Mouse (Mus musculus) MEL (cell line): ENCODE measurements at regions not wholly inside any gene's neighbourhood (a gene's known extent, or its start where the extent isn't known, plus 50 kb on each side); places are given as distances from the start of the nearest gene placed in this dataset.

Experiments
- DNase-seq: peaks from one replicate; pipeline ENCODE4 v3.0.0; 2011; ENCODE audit warnings: low read depth, low spot score
- H3K27ac ChIP-seq: 2 replicates; pipeline ENCODE4 v1.5.1; 2012; ENCODE audit warnings: low read depth, mild to moderate bottlenecking, control low read depth, low read length, moderate library complexity; ENCODE audit not compliant: control insufficient read depth
- H3K27me3 ChIP-seq, 2 experiments: fragments of 150-350 bp in 1 of 2; sonication (generic) in 1 of 2; 2 replicates each; pipeline ENCODE4 v1.6.1; 2012; ENCODE audit warnings: low read length in 2 of 2, mild to moderate bottlenecking in 2 of 2, improper control_type of control experiment in 1 of 2, moderate library complexity in 1 of 2; ENCODE audit not compliant: insufficient read depth in 2 of 2, control insufficient read depth in 1 of 2
- H3K36me3 ChIP-seq, 2 experiments: 2 replicates each; pipeline ENCODE4 v1.6.1; 2012 to 2014; ENCODE audit warnings: low read length in 2 of 2, improper control_type of control experiment in 1 of 2, inconsistent platforms in 1 of 2, mild to moderate bottlenecking in 1 of 2; ENCODE audit not compliant: insufficient read depth in 2 of 2, control insufficient read depth in 1 of 2
- H3K4me1 ChIP-seq, 2 experiments: fragments of 150-350 bp in 1 of 2; sonication (generic) in 1 of 2; 2 replicates each; pipeline ENCODE4 v1.6.1; 2012; ENCODE audit warnings: low read length in 2 of 2, improper control_type of control experiment in 1 of 2, mild to moderate bottlenecking in 1 of 2; ENCODE audit not compliant: insufficient read depth in 2 of 2, control insufficient read depth in 1 of 2
- H3K4me3 ChIP-seq, 2 experiments: fragments of 150-350 bp in 1 of 2; sonication (generic) in 1 of 2; 2 replicates each; pipeline ENCODE4 v1.5.1; 2012; ENCODE audit warnings: low read depth in 2 of 2, low read length in 2 of 2, mild to moderate bottlenecking in 2 of 2, moderate library complexity in 2 of 2, control low read depth in 1 of 2, improper control_type of control experiment in 1 of 2; ENCODE audit not compliant: control insufficient read depth in 1 of 2, insufficient read depth in 1 of 2
- H3K79me2 ChIP-seq: 2 replicates; pipeline ENCODE4 v1.6.1; 2012; ENCODE audit warnings: mild to moderate bottlenecking, low read length, moderate library complexity; ENCODE audit not compliant: control insufficient read depth, poor library complexity, insufficient read depth
- H3K9ac ChIP-seq: 2 replicates; pipeline ENCODE4 v1.6.1; 2012; ENCODE audit warnings: low read depth, mild to moderate bottlenecking, control low read depth, low read length, moderate library complexity; ENCODE audit not compliant: control insufficient read depth, poor library complexity, severe bottlenecking
- H3K9me3 ChIP-seq: fragments of 150-350 bp; sonication (generic); replicated peaks from 2 replicates; pipeline ENCODE4 v1.6.1; 2012; ENCODE audit warnings: mild to moderate bottlenecking, low read length, improper control_type of control experiment, moderate library complexity; ENCODE audit not compliant: insufficient read depth
- BHLHE40 ChIP-seq: IDR thresholded peaks from 2 replicates; pipeline ENCODE4 v1.6.1; 2012; ENCODE audit warnings: low read depth, mild to moderate bottlenecking, inconsistent platforms, low read length, improper control_type of control experiment, borderline replicate concordance
- CHD1 ChIP-seq: IDR thresholded peaks from 2 replicates; pipeline ENCODE4 v1.6.1; 2012; ENCODE audit warnings: low read depth, mild to moderate bottlenecking, inconsistent platforms, low read length, improper control_type of control experiment
- CTCF ChIP-seq, 3 experiments: IDR thresholded peaks in 2 of 3; conservative IDR thresholded peaks in 1 of 3; 2 replicates each; pipeline ENCODE4 v1.5.1; 2011 to 2012; ENCODE audit warnings: low read length in 3 of 3, low read depth in 2 of 3, mild to moderate bottlenecking in 2 of 3, improper control_type of control experiment in 1 of 3, inconsistent platforms in 1 of 3, mixed read lengths in 1 of 3, moderate library complexity in 1 of 3; ENCODE audit not compliant: control insufficient read depth in 1 of 3, insufficient read depth in 1 of 3, poor library complexity in 1 of 3, severe bottlenecking in 1 of 3
- E2F4 ChIP-seq: IDR thresholded peaks from 2 replicates; pipeline ENCODE4 v1.6.1; 2011; ENCODE audit warnings: low read depth, low read length, improper control_type of control experiment, borderline replicate concordance
- EP300 ChIP-seq, 2 experiments: IDR thresholded peaks; 2 replicates each; pipeline ENCODE4 v1.6.1; 2011; ENCODE audit warnings: improper control_type of control experiment in 2 of 2, low read length in 2 of 2, low read depth in 1 of 2, mild to moderate bottlenecking in 1 of 2
- GATA1 ChIP-seq: IDR thresholded peaks from 2 replicates; pipeline ENCODE4 v1.6.1; 2011; ENCODE audit warnings: low read depth, low read length, improper control_type of control experiment
- KAT2A ChIP-seq: conservative IDR thresholded peaks from 2 replicates; pipeline ENCODE4 v1.6.1; 2012; ENCODE audit warnings: low read depth, low read length, improper control_type of control experiment, inconsistent platforms
- MEF2A ChIP-seq: IDR thresholded peaks from 2 replicates; pipeline ENCODE4 v1.6.1; 2014; ENCODE audit warnings: low read depth, mild to moderate bottlenecking, inconsistent platforms, low read length, improper control_type of control experiment; ENCODE audit not compliant: poor library complexity, insufficient replicate concordance, severe bottlenecking; ENCODE audit errors: extremely low read depth
- MYB ChIP-seq: IDR thresholded peaks from 2 replicates; pipeline ENCODE4 v1.6.1; 2011; ENCODE audit warnings: mild to moderate bottlenecking, low read depth, low read length, improper control_type of control experiment
- NELFE ChIP-seq: IDR thresholded peaks from 2 replicates; pipeline ENCODE4 v1.6.1; 2011; ENCODE audit warnings: low read depth, low read length, improper control_type of control experiment
- RAD21 ChIP-seq: IDR thresholded peaks from 2 replicates; pipeline ENCODE4 v1.6.1; 2011; ENCODE audit warnings: mild to moderate bottlenecking, low read depth, low read length, improper control_type of control experiment
- SIN3A ChIP-seq: IDR thresholded peaks from 2 replicates; pipeline ENCODE4 v1.6.1; 2012; ENCODE audit warnings: low read length, improper control_type of control experiment, inconsistent platforms
- TAL1 ChIP-seq: IDR thresholded peaks from 2 replicates; pipeline ENCODE4 v1.6.1; 2012; ENCODE audit warnings: mild to moderate bottlenecking, inconsistent platforms, low read length, moderate library complexity, mixed read lengths
- TBP ChIP-seq: IDR thresholded peaks from 2 replicates; pipeline ENCODE4 v1.8.0; 2011; ENCODE audit warnings: low read depth, low read length, improper control_type of control experiment
- TCF12 ChIP-seq: IDR thresholded peaks from 2 replicates; pipeline ENCODE4 v1.6.1; 2014; ENCODE audit warnings: low read depth, mild to moderate bottlenecking, inconsistent platforms, low read length, improper control_type of control experiment, moderate library complexity
- USF1 ChIP-seq: IDR thresholded peaks from 2 replicates; pipeline ENCODE4 v1.6.1; 2014; ENCODE audit warnings: low read depth, mild to moderate bottlenecking, inconsistent platforms, low read length, improper control_type of control experiment, moderate library complexity
- USF2 ChIP-seq, 2 experiments: IDR thresholded peaks; 2 replicates each; pipeline ENCODE4 v1.6.1; 2011 to 2012; ENCODE audit warnings: improper control_type of control experiment in 2 of 2, low read length in 2 of 2, borderline replicate concordance in 1 of 2, inconsistent platforms in 1 of 2, low read depth in 1 of 2, mild to moderate bottlenecking in 1 of 2; ENCODE audit not compliant: insufficient read depth in 1 of 2
- ZC3H11A ChIP-seq: IDR thresholded peaks from 2 replicates; pipeline ENCODE4 v1.6.1; 2012; ENCODE audit warnings: low read depth, mild to moderate bottlenecking, inconsistent platforms, low read length, improper control_type of control experiment
- ZKSCAN1 ChIP-seq: IDR thresholded peaks from 2 replicates; pipeline ENCODE4 v1.6.1; 2012; ENCODE audit warnings: low read depth, mild to moderate bottlenecking, inconsistent platforms, low read length, improper control_type of control experiment, moderate library complexity
- ZMIZ1 ChIP-seq: IDR thresholded peaks from 2 replicates; pipeline ENCODE4 v1.6.1; 2012; ENCODE audit warnings: low read depth, mild to moderate bottlenecking, inconsistent platforms, low read length, improper control_type of control experiment, moderate library complexity
- ZNF384 ChIP-seq: IDR thresholded peaks from 2 replicates; pipeline ENCODE4 v1.6.1; 2012; ENCODE audit warnings: low read depth, mild to moderate bottlenecking, inconsistent platforms, low read length, improper control_type of control experiment

- Histone ChIP-seq H3K79me2 (no peaks in the 10 kb centered on the region), H3K4me1 (no peaks in the 10 kb centered on the region), H3K36me3 (no peaks in the 10 kb centered on the region), H3K9ac (no peak overlapping the region), H3K27ac (no peak overlapping the region), H3K4me3 (no peak overlapping the region), H3K9me3 (no peaks in the 10 kb centered on the region), H3K27me3 (peaks cover 0 to 5% of the 10 kb centered on the region in 2 experiments; a peak in 2 of 4 replicates)
- no peak for DNase-seq
- TF ChIP-seq ZNF384 (no peak), TAL1 (no peak), CTCF (IDR thresholded peaks at IDR 0.05 in 2 of 3, conservative IDR thresholded peaks at IDR 0.05 in 1 of 3; ENCODE audit: control insufficient read depth in 1 of 3, insufficient read depth in 1 of 3, low read depth in 2 of 3, low read length in 3 of 3, poor library complexity in 1 of 3, severe bottlenecking in 1 of 3) (no peak), E2F4 (no peak), SIN3A (no peak), ZKSCAN1 (no peak), GATA1 (no peak), EP300 (IDR thresholded peaks at IDR 0.05; ENCODE audit: low read depth in 1 of 2, low read length in 2 of 2) (no peak), TBP (no peak), USF2 (IDR thresholded peaks at IDR 0.05; ENCODE audit: borderline replicate concordance in 1 of 2, insufficient read depth in 1 of 2, low read depth in 1 of 2, low read length in 2 of 2) (no peak), MYB (no peak), MEF2A (no peak), ZC3H11A (no peak)
Measured at GRCm38 (mm10) chr16:92966069-92966866, 140.3 kb upstream of the Runx1 start.

GRCm38 (mm10) chr16:92965651-92966050 is 139.7 kb upstream of the Runx1 start:
- no peaks in the 10 kb centered on the region for H3K36me3 ChIP-seq
- TF ChIP-seq ZMIZ1, result no peak
- TF ChIP-seq GATA1, result no peak
- no peak for TF ChIP-seq CHD1
- TF ChIP-seq KAT2A, result no peak
- no peak for TF ChIP-seq USF1
- TF ChIP-seq RAD21, result no peak
- no peak for TF ChIP-seq MEF2A
- TF ChIP-seq BHLHE40, result no peak
- TF ChIP-seq TCF12, result no peak
- TF ChIP-seq NELFE, result no peak
- TF ChIP-seq TAL1, result no peak
- TF ChIP-seq, all 39 proteins: peak for 0
- Histone ChIP-seq H3K4me1 (no peaks in the 10 kb centered on the region), H3K27ac (no peak overlapping the region), H3K79me2 (no peaks in the 10 kb centered on the region), H3K9ac (no peak overlapping the region), H3K4me3 (no peak overlapping the region), H3K9me3 (no peaks in the 10 kb centered on the region), H3K27me3 (peaks cover 0 to 5% of the 10 kb centered on the region in 2 experiments; a peak in 2 of 4 replicates)
- DNase-seq, result no peak
